Mouse (Mus musculus) cerebellum, adult 2 months (tissue): ENCODE results near the gene Ctps.

Experiments used
- CTCF ChIP-seq: fragments of 200-500 bp; IDR thresholded peaks from 2 replicates; pipeline ENCODE4 v1.5.1; 2011; ENCODE audit warnings: low read depth, mild to moderate bottlenecking, control low read depth, low read length, moderate library complexity, borderline replicate concordance; ENCODE audit not compliant: insufficient read depth
- POLR2A ChIP-seq: fragments of 200-500 bp; IDR thresholded peaks from 2 replicates; pipeline ENCODE4 v1.6.1; 2011; ENCODE audit warnings: low read length, control low read depth, borderline replicate concordance; ENCODE audit not compliant: insufficient read depth

DNA sequence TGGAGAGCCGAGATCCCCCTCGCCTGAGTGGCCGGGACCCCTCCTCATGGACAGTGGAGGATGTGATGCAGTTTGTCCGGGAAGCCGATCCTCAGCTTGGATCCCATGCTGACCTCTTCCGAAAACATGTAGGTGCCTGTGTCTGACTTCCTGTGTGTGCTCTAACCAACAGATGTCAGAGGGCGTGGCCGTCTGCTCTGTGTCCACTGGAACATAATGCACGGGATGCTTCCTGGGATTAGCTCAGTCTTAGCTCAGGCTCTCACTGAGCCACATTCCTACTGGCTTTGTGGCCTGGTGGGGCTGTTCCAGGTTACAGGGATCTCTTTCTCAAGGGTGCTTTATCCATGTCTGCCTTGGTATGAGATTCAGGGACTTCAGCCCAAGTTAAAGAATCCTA is 41.9 kb downstream of the Ctps start:
- TF ChIP-seq POLR2A (no peak), CTCF (no peak)
